Mouse (Mus musculus): ENCODE measurements at regions not wholly inside any gene's neighbourhood (a gene's known extent, or its start where the extent isn't known, plus 50 kb on each side); places are given as distances from the start of the nearest gene placed in this dataset. TPM values are rescaled to one million over a fixed set of nuclear protein-coding genes. Genes with fewer than 3 reads are reported as not detected.

GRCm38 (mm10) chr1:77300806-77301205, 214.1 kb downstream of the Epha4 start:
- no peak for DNase-seq
- intact Hi-C loops (cut with DNase I), result no loop called here

GRCm38 (mm10) chr1:77304770-77305169, 210.1 kb downstream of the Epha4 start:
- intact Hi-C loops (cut with DNase I), result no loop called here
- DNase-seq, result no peak

GRCm38 (mm10) chr1:77307745-77308144, 207.1 kb downstream of the Epha4 start:
- intact Hi-C loops (cut with DNase I), result no loop called here

GRCm38 (mm10) chr1:77313119-77313518, 201.8 kb downstream of the Epha4 start:
- no peak for DNase-seq
- intact Hi-C loops (cut with DNase I), result no loop called here

More at GRCm38 (mm10) chr1:77307745-77308144, 207.1 kb downstream of the Epha4 start:
- DNase-seq, result no peak

- no peak for DNase-seq
- intact Hi-C loops (cut with DNase I), result no loop called here
Measured at GRCm38 (mm10) chr1:77315347-77315746, 199.5 kb downstream of the Epha4 start.

GRCm38 (mm10) chr1:77316198-77316597, 198.7 kb downstream of the Epha4 start:
- intact Hi-C loops (cut with DNase I), result no loop called here
- no peak for DNase-seq

Small RNA genes lying in the stretch of these regions (microRNA-seq; reads per million reads assigned to microRNA genes)
- gene Mir6343, result not detected
